Mouse (Mus musculus): ENCODE results near the gene Babam2.

DNA sequence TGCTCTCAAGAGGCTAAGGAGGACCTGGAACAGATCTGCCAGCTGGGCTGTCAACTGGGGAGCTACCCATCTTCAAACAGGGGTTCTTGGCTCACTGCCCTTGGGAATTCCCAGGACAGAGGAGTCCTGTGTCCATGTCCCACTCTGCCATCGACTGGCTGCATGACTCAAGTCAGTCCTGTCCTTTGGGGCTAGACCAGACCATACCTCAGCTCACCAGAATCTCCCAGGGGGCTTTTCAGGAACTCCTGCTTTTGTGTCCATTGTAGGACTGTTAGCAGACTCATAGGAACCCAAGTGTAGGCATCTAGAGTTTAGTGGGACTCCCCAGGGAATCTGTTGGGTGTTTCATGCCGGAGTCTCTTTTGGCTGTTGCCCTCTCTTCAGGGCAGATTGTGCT, 388.5 kb downstream of the Babam2 start:
- TF ChIP-seq GATA1 (IDR thresholded peaks at IDR 0.05; ENCODE audit: low read length), result no peak
- no peak for TF ChIP-seq TAL1 (IDR thresholded peaks at IDR 0.05; ENCODE audit: low read length)

All from erythroblast, embryonic 14.5 days (primary cell).